Mouse (Mus musculus) neural tube, embryonic 13.5 days (tissue): ENCODE results near the gene Pla2g4c. TPM values are rescaled to one million over a fixed set of nuclear protein-coding genes. Genes with fewer than 3 reads are reported as not detected.

ENCODE experiments used
- ATAC-seq: fragments of 200-750 bp; cut with Nextera tagmentation; 2 replicates; pipeline ENCODE4 v1.8.0; 2017; ENCODE audit warnings: low read depth, mild to moderate bottlenecking, moderate TSS enrichment, moderate library complexity
- H3K27ac ChIP-seq: fragments of 300-500 bp; sonication (generic); replicated peaks from 2 replicates; pipeline ENCODE4 v1.5.1; 2015; ENCODE audit warnings: moderate library complexity, mild to moderate bottlenecking, inconsistent platforms
- H3K27me3 ChIP-seq: fragments of 300-500 bp; sonication (generic); 2 replicates; pipeline ENCODE4 v1.6.1; 2015; ENCODE audit warnings: mild to moderate bottlenecking, inconsistent platforms
- H3K36me3 ChIP-seq: fragments of 300-500 bp; sonication (generic); 2 replicates; pipeline ENCODE4 v1.6.1; 2015; ENCODE audit warnings: mild to moderate bottlenecking, inconsistent platforms
- H3K4me1 ChIP-seq: fragments of 300-500 bp; sonication (generic); replicated peaks from 2 replicates; pipeline ENCODE4 v1.6.1; 2015; ENCODE audit warnings: inconsistent platforms
- H3K4me2 ChIP-seq: fragments of 300-500 bp; sonication (generic); 2 replicates; pipeline ENCODE4 v1.6.1; 2015; ENCODE audit warnings: inconsistent platforms, mild to moderate bottlenecking, moderate library complexity
- H3K4me3 ChIP-seq: fragments of 300-500 bp; sonication (generic); 2 replicates; pipeline ENCODE4 v1.5.1; 2015; ENCODE audit warnings: mild to moderate bottlenecking, inconsistent platforms
- H3K9ac ChIP-seq: fragments of 300-500 bp; sonication (generic); 2 replicates; pipeline ENCODE4 v1.6.1; 2015; ENCODE audit warnings: moderate library complexity, mild to moderate bottlenecking, inconsistent platforms
- H3K9me3 ChIP-seq: fragments of 300-500 bp; sonication (generic); 2 replicates; pipeline ENCODE4 v1.6.1; 2016; ENCODE audit warnings: inconsistent platforms
- WGBS: fragments of 180-500 bp; shearing (Covaris S2); methylation state at CpG from one replicate; pipeline ENCODE4 v1.1.7; 2015; 5-methylcytosine and 5-hydroxymethylcytosine counted together
- polyA plus RNA-seq: library from polyadenylated mRNA; unstranded; fragments of >200 nt; fragmentation: Nextera tagmentation; extraction: Ambion mirVana; gene quantifications from 2 replicates; pipeline ENCODE4 v1.2.1, GENCODE M21; 2015

Gene Pla2g4c
- polyA plus RNA-seq, 1 experiment from 2014 or later = 0.99 TPM

GRCm38 (mm10) chr7:13301643-13302042, 22.8 kb upstream of the Pla2g4c start:
- no peak for ATAC-seq
- H3K27me3 ChIP-seq = no peaks in the 10 kb centered on the region
- no peak overlapping the region for H3K9ac ChIP-seq
- peaks cover 95% of the 10 kb centered on the region for H3K36me3 ChIP-seq
- 90% methylated on average over 1 of the region's 1 CpGs for WGBS
- H3K4me2 ChIP-seq = no peak overlapping the region
- H3K9me3 ChIP-seq = no peaks in the 10 kb centered on the region
- H3K4me3 ChIP-seq = no peak overlapping the region
- H3K27ac ChIP-seq = no peak overlapping the region
- no peaks in the 10 kb centered on the region for H3K4me1 ChIP-seq

GRCm38 (mm10) chr7:13302780-13303179, 21.7 kb upstream of the Pla2g4c start:
- H3K9me3 ChIP-seq = no peaks in the 10 kb centered on the region
- H3K4me2 ChIP-seq = no peak overlapping the region
- no peak for ATAC-seq
- 84% methylated on average over 2 of the region's 2 CpGs for WGBS
- no peaks in the 10 kb centered on the region for H3K27me3 ChIP-seq
- H3K4me1 ChIP-seq = no peaks in the 10 kb centered on the region
- H3K4me3 ChIP-seq = no peak overlapping the region
- no peak overlapping the region for H3K9ac ChIP-seq
- H3K27ac ChIP-seq = no peak overlapping the region
- H3K36me3 ChIP-seq = peaks cover 93% of the 10 kb centered on the region

- Histone ChIP-seq H3K4me3 (no peak overlapping the region), H3K4me1 (no peaks in the 10 kb centered on the region), H3K4me2 (no peak overlapping the region), H3K27ac (no peak overlapping the region), H3K9ac (no peak overlapping the region), H3K36me3 (peaks cover 95% of the 10 kb centered on the region), H3K27me3 (no peaks in the 10 kb centered on the region), H3K9me3 (no peaks in the 10 kb centered on the region)
- no peak for ATAC-seq
These were observed 21.1 kb upstream of the Pla2g4c start for GRCm38 (mm10) chr7:13303372-13303771.

GRCm38 (mm10) chr7:13309407-13309806, 15.0 kb upstream of the Pla2g4c start:
- peaks cover 90% of the 10 kb centered on the region for H3K36me3 ChIP-seq
- ATAC-seq = no peak

GRCm38 (mm10) chr7:13310493-13311199, 13.8 kb upstream of the Pla2g4c start:
- Histone ChIP-seq H3K27ac (no peak overlapping the region), H3K27me3 (no peaks in the 10 kb centered on the region), H3K4me3 (no peak overlapping the region), H3K9me3 (no peaks in the 10 kb centered on the region), H3K4me1 (no peaks in the 10 kb centered on the region), H3K36me3 (peaks cover 80% of the 10 kb centered on the region), H3K9ac (no peak overlapping the region), H3K4me2 (no peak overlapping the region)
- ATAC-seq = no peak
- WGBS = 90% methylated on average over 6 of the region's 6 CpGs

More at GRCm38 (mm10) chr7:13309407-13309806, 15.0 kb upstream of the Pla2g4c start:
- H3K4me1 ChIP-seq = no peaks in the 10 kb centered on the region
- H3K27me3 ChIP-seq = no peaks in the 10 kb centered on the region
- H3K4me3 ChIP-seq = no peak overlapping the region
- H3K9ac ChIP-seq = no peak overlapping the region
- no peak overlapping the region for H3K27ac ChIP-seq
- WGBS = 94% methylated on average over 2 of the region's 2 CpGs
- no peaks in the 10 kb centered on the region for H3K9me3 ChIP-seq
- H3K4me2 ChIP-seq = no peak overlapping the region

GRCm38 (mm10) chr7:13311401-13311800, 13.1 kb upstream of the Pla2g4c start:
- ATAC-seq = no peak
- Histone ChIP-seq H3K9me3 (no peaks in the 10 kb centered on the region), H3K4me2 (no peak overlapping the region), H3K9ac (no peak overlapping the region), H3K27me3 (no peaks in the 10 kb centered on the region), H3K27ac (no peak overlapping the region), H3K36me3 (peaks cover 73% of the 10 kb centered on the region), H3K4me1 (no peaks in the 10 kb centered on the region), H3K4me3 (no peak overlapping the region)
- 96% methylated on average over 4 of the region's 4 CpGs for WGBS

- H3K4me1 ChIP-seq = no peaks in the 10 kb centered on the region
- no peak overlapping the region for H3K4me3 ChIP-seq
- no peak overlapping the region for H3K27ac ChIP-seq
- H3K27me3 ChIP-seq = no peaks in the 10 kb centered on the region
- H3K4me2 ChIP-seq = no peak overlapping the region
- H3K36me3 ChIP-seq = peaks cover 47% of the 10 kb centered on the region
- no peaks in the 10 kb centered on the region for H3K9me3 ChIP-seq
- 84% methylated on average over 5 of the region's 5 CpGs for WGBS
- ATAC-seq = no peak
- no peak overlapping the region for H3K9ac ChIP-seq
These were observed 10.3 kb upstream of the Pla2g4c start for GRCm38 (mm10) chr7:13314095-13314597.

- Histone ChIP-seq H3K9ac (no peak overlapping the region), H3K9me3 (no peaks in the 10 kb centered on the region), H3K27me3 (no peaks in the 10 kb centered on the region), H3K4me1 (no peaks in the 10 kb centered on the region), H3K4me3 (no peak overlapping the region), H3K36me3 (no peaks in the 10 kb centered on the region), H3K4me2 (no peak overlapping the region), H3K27ac (no peak overlapping the region)
- no peak for ATAC-seq
- WGBS = 87% methylated on average over 3 of the region's 3 CpGs
These were observed 3.0 kb upstream of the Pla2g4c start for GRCm38 (mm10) chr7:13321424-13321823.

GRCm38 (mm10) chr7:13330575-13330974, 6.1 kb downstream of the Pla2g4c start:
- Histone ChIP-seq H3K9me3 (no peaks in the 10 kb centered on the region), H3K4me3 (no peak overlapping the region), H3K4me1 (no peaks in the 10 kb centered on the region), H3K27ac (no peak overlapping the region), H3K36me3 (peaks cover 7% of the 10 kb centered on the region; the same call in 1 of the 2 replicates), H3K27me3 (no peaks in the 10 kb centered on the region), H3K9ac (no peak overlapping the region), H3K4me2 (no peak overlapping the region)
- 96% methylated on average over 2 of the region's 2 CpGs for WGBS
- ATAC-seq = no peak

GRCm38 (mm10) chr7:13355943-13356342, 31.5 kb downstream of the Pla2g4c start:
- no peak overlapping the region for H3K9ac ChIP-seq
- H3K4me3 ChIP-seq = no peak overlapping the region
- H3K36me3 ChIP-seq = peaks cover 43% of the 10 kb centered on the region
- no peak for ATAC-seq
- H3K4me1 ChIP-seq = no peaks in the 10 kb centered on the region
- no peak overlapping the region for H3K4me2 ChIP-seq
- H3K9me3 ChIP-seq = peaks cover 19% of the 10 kb centered on the region; the same call in 1 of the 2 replicates
- H3K27me3 ChIP-seq = no peaks in the 10 kb centered on the region
- no peak overlapping the region for H3K27ac ChIP-seq

GRCm38 (mm10) chr7:13380588-13380987, 56.1 kb downstream of the Pla2g4c start:
- H3K4me2 ChIP-seq = no peak overlapping the region
- no peak overlapping the region for H3K27ac ChIP-seq
- H3K9me3 ChIP-seq = no peaks in the 10 kb centered on the region
- no peak overlapping the region for H3K9ac ChIP-seq
- ATAC-seq = no peak
- WGBS = 82% methylated on average over 2 of the region's 2 CpGs
- H3K27me3 ChIP-seq = no peaks in the 10 kb centered on the region
- no peak overlapping the region for H3K4me3 ChIP-seq
- no peaks in the 10 kb centered on the region for H3K4me1 ChIP-seq
- H3K36me3 ChIP-seq = no peaks in the 10 kb centered on the region

- Histone ChIP-seq H3K9ac (no peak within 1 kb of the TSS), H3K4me3 (no peak within 1 kb of the TSS), H3K27me3 (no peaks in the 10 kb centered on the region), H3K36me3 (no peaks in the 10 kb centered on the region), H3K4me1 (no peaks in the 10 kb centered on the region), H3K9me3 (peaks cover 5% of the 10 kb centered on the region; the same call in 1 of the 2 replicates), H3K4me2 (no peak within 1 kb of the TSS), H3K27ac (no peak within 1 kb of the TSS)
- 85% methylated on average over 1 of the region's 1 CpGs for WGBS
- ATAC-seq = no peak
These were observed 73.4 kb downstream of the Pla2g4c start, which contains the start of gene Cabp5 for GRCm38 (mm10) chr7:13397832-13398231. TSS of gene Cabp5 (plus strand) at chr7:13398132.
